Mouse (Mus musculus): ENCODE measurements at regions not wholly inside any gene's neighbourhood (a gene's known extent, or its start where the extent isn't known, plus 50 kb on each side); places are given as distances from the start of the nearest gene placed in this dataset.

DNA sequence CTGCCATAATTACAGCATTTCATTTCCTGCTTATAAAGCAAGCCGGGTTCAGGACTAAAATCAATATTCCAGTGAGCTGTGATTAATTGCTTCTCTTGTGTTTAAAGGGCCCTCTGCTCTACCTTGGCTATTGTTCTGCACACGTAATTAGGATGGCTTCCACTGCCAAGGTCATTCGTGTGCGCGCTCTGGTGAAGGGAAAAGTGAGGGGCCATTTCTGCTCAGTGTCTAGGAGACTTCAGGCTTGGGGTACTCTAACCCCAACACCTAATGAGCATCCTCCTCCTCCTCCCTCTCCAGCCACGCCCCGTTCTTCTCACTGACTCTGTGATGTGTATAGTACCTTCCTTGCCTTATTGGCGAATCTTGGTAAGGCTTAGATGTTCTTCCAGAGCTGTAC lies 53.5 kb upstream of the Cxcl12 start:
- no peak for DNase-seq (ENCODE audit: low spot score in 2 of 2)

GRCm38 (mm10) chr6:117118081-117118480 lies 50.3 kb upstream of the Cxcl12 start:
- no peak for DNase-seq (ENCODE audit: low spot score in 2 of 2)

All from thymus, postnatal 10 days (tissue).